Mouse (Mus musculus) forebrain, postnatal 0 days (tissue): ENCODE measurements at regions not wholly inside any gene's neighbourhood (a gene's known extent, or its start where the extent isn't known, plus 50 kb on each side); places are given as distances from the start of the nearest gene placed in this dataset.
A peak's percentile ranks its signal among the peaks of the same experiment; 100 is the strongest.

Experiments
- ATAC-seq: fragments of 200-750 bp; cut with Nextera tagmentation; 2 replicates; pipeline ENCODE4 v1.8.0; 2017; ENCODE audit warnings: mild to moderate bottlenecking, moderate library complexity
- DNase-seq: peaks from one replicate; pipeline ENCODE4 v3.0.0-alpha.2; 2015
- H3K27ac ChIP-seq: fragments of 300-500 bp; sonication (generic); 2 replicates; pipeline ENCODE4 v1.5.1; 2014; ENCODE audit warnings: low read depth, mild to moderate bottlenecking, antibody characterized with exemption, low read length, moderate library complexity, mixed read lengths
- H3K27me3 ChIP-seq: fragments of 300-500 bp; sonication (generic); 2 replicates; pipeline ENCODE4 v1.6.1; 2014; ENCODE audit warnings: mild to moderate bottlenecking, low read length, mixed read lengths; ENCODE audit not compliant: insufficient read depth
- H3K36me3 ChIP-seq: fragments of 300-500 bp; sonication (generic); 2 replicates; pipeline ENCODE4 v1.6.1; 2014; ENCODE audit warnings: mild to moderate bottlenecking, moderate library complexity; ENCODE audit not compliant: insufficient read depth
- H3K4me1 ChIP-seq: fragments of 300-500 bp; sonication (generic); 2 replicates; pipeline ENCODE4 v1.6.1; 2014; ENCODE audit warnings: antibody characterized with exemption; ENCODE audit not compliant: insufficient read depth
- H3K4me2 ChIP-seq: fragments of 300-500 bp; sonication (generic); 2 replicates; pipeline ENCODE4 v1.6.1; 2014; ENCODE audit warnings: low read depth, mild to moderate bottlenecking, moderate library complexity
- H3K4me3 ChIP-seq: fragments of 300-500 bp; sonication (generic); 2 replicates; pipeline ENCODE4 v1.5.1; 2014; ENCODE audit warnings: low read depth, low read length, mixed read lengths
- H3K9ac ChIP-seq: fragments of 300-500 bp; sonication (generic); 2 replicates; pipeline ENCODE4 v1.6.1; 2014; ENCODE audit warnings: mild to moderate bottlenecking
- H3K9me3 ChIP-seq: fragments of 300-500 bp; sonication (generic); 2 replicates; pipeline ENCODE4 v1.6.1; 2016; ENCODE audit warnings: low read length
- CTCF ChIP-seq: sonication (generic); IDR thresholded peaks from 2 replicates; pipeline ENCODE4 v1.5.1; 2016; ENCODE audit warnings: antibody characterized with exemption, control low read depth, low read depth
- WGBS: fragments of 180-500 bp; shearing (Covaris S2); extraction: QIAGEN DNeasy Blood & Tissue Kit; methylation state at CpG from one replicate; pipeline ENCODE4 v1.1.7; 2014; 5-methylcytosine and 5-hydroxymethylcytosine counted together

DNA sequence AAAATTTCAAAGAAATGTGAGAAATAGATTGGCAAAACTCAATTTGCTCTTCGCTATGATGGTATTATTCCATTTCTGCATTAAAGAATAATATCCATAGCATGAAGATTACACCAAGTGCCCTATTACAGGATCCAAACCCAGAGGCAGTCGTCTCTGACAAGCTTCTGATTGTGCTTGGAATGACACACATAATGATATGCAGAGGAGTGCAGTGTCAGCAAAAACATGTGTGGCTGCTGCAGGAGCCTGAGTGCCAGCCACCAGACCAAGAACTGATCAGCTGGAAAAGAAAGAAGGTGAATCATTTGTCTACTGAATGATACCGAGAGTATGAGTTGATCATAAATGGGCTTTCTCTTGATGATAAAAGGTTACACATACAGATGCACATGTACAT is 137.3 kb downstream of the Il15 start:
- Histone ChIP-seq H3K4me2 (no peak overlapping the region), H3K36me3 (no peaks in the 10 kb centered on the region), H3K27me3 (no peaks in the 10 kb centered on the region), H3K9me3 (no peaks in the 10 kb centered on the region), H3K4me1 (no peaks in the 10 kb centered on the region), H3K4me3 (no peak overlapping the region), H3K27ac (no peak overlapping the region), H3K9ac (no peak overlapping the region)
- 70% methylated on average over 3 of the region's 3 CpGs for WGBS
- ATAC-seq = no peak
- no peak for DNase-seq
- no peak for TF ChIP-seq CTCF

DNA sequence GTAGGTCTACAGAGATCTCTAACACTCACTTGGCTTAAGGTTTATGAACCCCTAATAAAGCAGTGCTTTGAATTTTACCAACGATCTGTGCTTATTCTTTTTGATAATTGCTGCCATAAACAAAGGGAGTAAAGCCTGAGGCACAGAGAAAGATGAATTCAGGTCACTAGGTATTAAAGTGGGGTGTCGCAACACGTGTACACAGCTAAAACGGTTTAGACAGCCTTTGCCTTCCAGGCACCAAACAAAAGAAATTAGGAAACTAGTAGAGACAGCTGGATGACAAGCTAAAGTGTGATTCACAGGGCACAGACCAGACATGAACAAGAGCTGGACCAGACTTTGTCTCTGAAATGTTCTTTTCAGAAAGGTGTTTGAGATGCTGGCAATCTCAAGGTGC is 140.8 kb downstream of the Il15 start:
- TF ChIP-seq CTCF = no peak
- 64% methylated on average over 4 of the region's 4 CpGs for WGBS
- H3K4me3 ChIP-seq = no peak overlapping the region
- no peaks in the 10 kb centered on the region for H3K4me1 ChIP-seq
- no peak overlapping the region for H3K9ac ChIP-seq
- H3K27ac ChIP-seq = no peak overlapping the region
- no peaks in the 10 kb centered on the region for H3K27me3 ChIP-seq
- no peak for ATAC-seq
- no peak overlapping the region for H3K4me2 ChIP-seq
- no peaks in the 10 kb centered on the region for H3K36me3 ChIP-seq
- no peak for DNase-seq
- H3K9me3 ChIP-seq = no peaks in the 10 kb centered on the region

DNA sequence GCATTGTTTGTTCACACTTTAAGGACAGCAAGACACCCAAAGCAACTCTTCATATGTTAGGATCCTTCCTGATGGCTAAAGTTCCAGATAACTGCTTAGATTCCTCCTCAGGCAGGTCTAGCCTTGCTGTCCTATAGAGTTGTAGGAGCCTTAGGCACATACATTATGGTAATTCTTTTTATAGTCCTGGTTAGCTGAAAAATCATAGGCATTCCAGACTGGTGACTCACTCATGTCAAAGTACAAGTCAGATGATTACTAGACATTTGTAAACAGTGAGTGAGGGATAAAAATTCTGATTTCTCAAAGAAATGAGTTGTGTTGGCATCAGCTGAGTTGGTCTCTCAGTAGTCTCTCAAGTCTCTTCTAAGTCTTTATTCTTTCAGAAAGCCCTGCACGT is 142.4 kb downstream of the Il15 start:
- WGBS = 88% methylated on average over 1 of the region's 1 CpGs

DNA sequence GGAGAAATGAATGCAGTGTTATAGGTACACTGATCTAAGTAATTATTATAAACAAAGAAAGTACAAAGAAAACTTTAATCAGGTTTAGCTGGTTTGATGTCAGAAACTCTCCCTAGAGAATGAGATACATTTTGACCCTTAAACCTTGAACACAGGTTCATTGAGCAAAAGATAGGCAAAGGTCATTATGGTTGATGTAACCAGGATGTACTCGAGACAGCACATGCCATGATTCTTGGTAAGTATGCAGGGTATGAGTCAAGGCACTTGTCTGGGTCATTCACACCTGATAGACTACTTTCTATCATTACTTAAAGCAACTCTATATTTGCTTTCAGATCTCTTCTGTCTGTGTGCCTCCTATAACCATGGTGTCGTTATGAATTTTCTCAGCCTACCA is 147.2 kb downstream of the Il15 start:
- ATAC-seq (no peak), DNase-seq (no peak)
- H3K9me3 ChIP-seq = no peaks in the 10 kb centered on the region
- no peak overlapping the region for H3K9ac ChIP-seq
- no peaks in the 10 kb centered on the region for H3K4me1 ChIP-seq
- H3K27ac ChIP-seq = no peak overlapping the region
- no peak for TF ChIP-seq CTCF
- H3K36me3 ChIP-seq = no peaks in the 10 kb centered on the region
- no peak overlapping the region for H3K4me3 ChIP-seq
- H3K4me2 ChIP-seq = no peak overlapping the region
- H3K27me3 ChIP-seq = no peaks in the 10 kb centered on the region
- WGBS = 90% methylated on average over 2 of the region's 2 CpGs

More for the DNA sequence above, 142.4 kb downstream of the Il15 start:
- H3K4me1 ChIP-seq = no peaks in the 10 kb centered on the region
- H3K36me3 ChIP-seq = no peaks in the 10 kb centered on the region
- H3K4me3 ChIP-seq = no peak overlapping the region
- DNase-seq (no peak), ATAC-seq (no peak)
- H3K9ac ChIP-seq = no peak overlapping the region
- H3K27ac ChIP-seq = no peak overlapping the region
- no peak for TF ChIP-seq CTCF
- no peak overlapping the region for H3K4me2 ChIP-seq
- H3K27me3 ChIP-seq = no peaks in the 10 kb centered on the region
- no peaks in the 10 kb centered on the region for H3K9me3 ChIP-seq

DNA sequence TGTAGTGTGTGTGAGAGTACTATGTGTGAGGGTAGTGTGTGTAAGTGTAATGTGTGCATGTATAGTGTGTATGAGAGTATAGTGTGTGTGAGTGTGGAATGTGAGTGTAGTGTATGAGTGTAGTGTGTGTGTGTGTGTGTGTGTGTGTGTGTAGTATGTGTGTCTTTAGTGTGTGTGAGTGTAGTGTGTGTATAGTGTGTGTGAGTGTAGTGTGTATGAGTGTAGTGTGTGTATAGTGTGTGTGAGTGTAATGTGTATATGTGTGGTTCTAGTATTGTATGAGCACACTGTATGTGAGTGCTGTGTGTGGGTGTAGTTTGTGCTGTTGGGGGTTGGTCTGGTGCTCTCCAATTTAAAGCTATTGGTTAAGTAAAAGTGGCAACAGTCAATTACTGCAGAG is 150.6 kb downstream of the Il15 start:
- no peaks in the 10 kb centered on the region for H3K27me3 ChIP-seq
- DNase-seq (no peak), ATAC-seq (no peak)
- no peak overlapping the region for H3K4me3 ChIP-seq
- TF ChIP-seq CTCF = no peak
- H3K4me2 ChIP-seq = no peak overlapping the region
- no peak overlapping the region for H3K9ac ChIP-seq
- no peaks in the 10 kb centered on the region for H3K4me1 ChIP-seq
- H3K36me3 ChIP-seq = no peaks in the 10 kb centered on the region
- no peaks in the 10 kb centered on the region for H3K9me3 ChIP-seq
- H3K27ac ChIP-seq = no peak overlapping the region

DNA sequence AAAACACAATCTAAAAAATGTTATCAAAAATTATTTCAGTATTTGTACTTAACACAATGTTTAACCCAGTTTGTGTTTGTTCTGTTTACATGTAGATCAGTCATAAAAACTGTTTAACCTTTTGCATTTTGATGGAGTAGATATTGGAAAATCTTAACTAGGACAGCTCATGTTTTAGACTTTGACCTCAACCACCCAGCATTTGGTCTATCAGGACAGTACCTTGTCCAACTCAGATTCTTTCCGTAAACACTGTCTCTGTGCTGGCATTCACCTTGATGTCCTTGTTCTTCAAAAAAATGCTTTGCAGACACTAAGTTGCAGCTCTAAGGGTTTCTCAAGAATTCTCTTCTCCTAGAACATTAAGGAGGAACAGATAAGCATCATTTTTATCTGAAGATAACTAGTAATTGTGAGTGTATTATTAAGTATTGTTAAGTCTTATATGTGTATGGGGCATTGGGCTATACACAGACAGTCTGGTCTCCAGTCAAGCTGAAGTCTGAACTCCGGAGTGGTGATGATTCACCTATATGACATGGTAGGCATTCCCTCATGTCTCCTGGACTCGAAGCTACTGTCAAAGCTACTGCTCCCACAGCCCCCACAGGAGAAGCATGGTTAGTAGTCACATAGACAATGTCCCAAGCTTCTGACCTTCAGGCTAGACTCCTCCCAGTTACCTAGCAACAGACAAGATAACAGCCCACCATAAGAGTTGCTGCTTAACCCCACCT is 153.0 kb downstream of the Il15 start:
- TF ChIP-seq CTCF = no peak
- WGBS = 83% methylated on average over 3 of the region's 3 CpGs

DNA sequence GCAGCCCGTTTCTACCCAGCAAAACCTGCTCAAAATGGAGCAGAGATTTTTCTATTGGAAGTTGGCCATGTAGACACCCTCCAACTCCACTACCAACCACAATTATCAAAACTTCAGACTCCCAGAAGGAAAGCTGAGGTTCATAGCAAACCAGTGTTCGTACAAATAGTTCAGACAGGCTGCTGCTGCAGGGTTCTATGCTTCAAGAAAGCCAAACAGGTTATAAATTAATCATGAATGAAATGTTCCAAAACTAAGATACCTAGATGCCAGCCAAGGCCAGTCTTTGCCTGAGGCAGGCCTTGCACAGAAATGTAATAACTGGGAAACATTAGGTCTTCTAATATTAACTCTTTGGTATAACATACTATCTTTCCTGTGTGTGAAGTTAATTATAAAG is 158.9 kb downstream of the Il15 start:
- H3K27me3 ChIP-seq = no peaks in the 10 kb centered on the region
- WGBS = 68% methylated on average over 2 of the region's 2 CpGs
- H3K27ac ChIP-seq = no peak overlapping the region
- TF ChIP-seq CTCF = no peak
- ATAC-seq (no peak), DNase-seq (no peak)
- H3K36me3 ChIP-seq = no peaks in the 10 kb centered on the region
- H3K4me3 ChIP-seq = no peak overlapping the region
- no peak overlapping the region for H3K9ac ChIP-seq
- H3K9me3 ChIP-seq = no peaks in the 10 kb centered on the region
- H3K4me2 ChIP-seq = no peak overlapping the region
- no peaks in the 10 kb centered on the region for H3K4me1 ChIP-seq

More for the DNA sequence above, 153.0 kb downstream of the Il15 start:
- Histone ChIP-seq H3K9ac (no peak overlapping the region), H3K27me3 (no peaks in the 10 kb centered on the region), H3K4me1 (no peaks in the 10 kb centered on the region), H3K36me3 (no peaks in the 10 kb centered on the region), H3K4me2 (no peak overlapping the region), H3K9me3 (no peaks in the 10 kb centered on the region), H3K27ac (no peak overlapping the region), H3K4me3 (no peak overlapping the region)
- DNase-seq (no peak), ATAC-seq (no peak)

DNA sequence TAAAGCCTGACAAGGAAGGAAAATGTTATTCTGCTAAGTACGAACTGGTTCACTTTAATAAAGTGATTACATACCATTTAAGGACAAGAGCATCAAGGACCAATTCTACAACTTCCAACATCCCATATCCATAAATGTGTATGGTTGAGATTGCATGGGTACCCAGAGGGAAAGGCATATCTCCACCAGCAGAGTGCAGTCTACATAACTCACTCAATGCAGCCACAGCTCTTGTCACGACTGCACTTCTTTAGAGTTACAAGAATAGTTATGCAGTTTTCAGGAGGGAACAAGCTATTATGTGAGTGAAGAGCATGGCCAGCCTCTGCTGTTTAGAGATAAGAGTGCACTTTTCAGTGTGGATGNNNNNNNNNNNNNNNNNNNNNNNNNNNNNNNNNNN is 173.1 kb downstream of the Il15 start:
- Histone ChIP-seq H3K9me3 (no peaks in the 10 kb centered on the region), H3K27me3 (no peaks in the 10 kb centered on the region), H3K9ac (no peak overlapping the region), H3K4me3 (no peak overlapping the region), H3K27ac (no peak overlapping the region), H3K36me3 (no peaks in the 10 kb centered on the region), H3K4me1 (no peaks in the 10 kb centered on the region), H3K4me2 (no peak overlapping the region)
- WGBS = 69% methylated on average over 2 of the region's 2 CpGs
- DNase-seq (peak; percentile 4), ATAC-seq (no peak)
- peak; percentile 41 for TF ChIP-seq CTCF
